Mouse (Mus musculus) midbrain, embryonic 15.5 days (tissue): ENCODE data around the gene Ccl3. TPM values are rescaled to one million over a fixed set of nuclear protein-coding genes. Genes with fewer than 3 reads are reported as not detected.

ENCODE experiments used
- ATAC-seq: fragments of 200-750 bp; cut with Nextera tagmentation; replicated peaks from 2 replicates; pipeline ENCODE4 v1.8.0; 2017; ENCODE audit warnings: moderate TSS enrichment
- H3K27ac ChIP-seq: fragments of 300-500 bp; sonication (generic); 2 replicates; pipeline ENCODE4 v1.5.1; 2015; ENCODE audit warnings: mild to moderate bottlenecking, inconsistent platforms
- H3K27me3 ChIP-seq: fragments of 300-500 bp; sonication (generic); replicated peaks from 2 replicates; pipeline ENCODE4 v1.6.1; 2015; ENCODE audit warnings: inconsistent platforms
- H3K36me3 ChIP-seq: fragments of 300-500 bp; sonication (generic); replicated peaks from 2 replicates; pipeline ENCODE4 v1.6.1; 2015; ENCODE audit warnings: inconsistent platforms
- H3K4me1 ChIP-seq: fragments of 300-500 bp; sonication (generic); 2 replicates; pipeline ENCODE4 v1.6.1; 2015; ENCODE audit warnings: inconsistent platforms
- H3K4me2 ChIP-seq: fragments of 300-500 bp; sonication (generic); 2 replicates; pipeline ENCODE4 v1.6.1; 2015; ENCODE audit warnings: inconsistent platforms, mild to moderate bottlenecking, moderate library complexity
- H3K4me3 ChIP-seq: fragments of 300-500 bp; sonication (generic); 2 replicates; pipeline ENCODE4 v1.5.1; 2015; ENCODE audit warnings: mild to moderate bottlenecking, inconsistent platforms
- H3K9ac ChIP-seq: fragments of 300-500 bp; sonication (generic); 2 replicates; pipeline ENCODE4 v1.6.1; 2015; ENCODE audit warnings: mild to moderate bottlenecking, inconsistent platforms
- H3K9me3 ChIP-seq: fragments of 300-500 bp; sonication (generic); 2 replicates; pipeline ENCODE4 v1.6.1; 2016; ENCODE audit warnings: inconsistent platforms
- WGBS: fragments of 180-500 bp; shearing (Covaris S2); methylation state at CpG from one replicate; pipeline ENCODE4 v1.1.7; 2015; ENCODE audit warnings: mixed read lengths; 5-methylcytosine and 5-hydroxymethylcytosine counted together
- polyA plus RNA-seq: library from polyadenylated mRNA; unstranded; fragments of >200 nt; fragmentation: Nextera tagmentation; extraction: Ambion mirVana; gene quantifications from 2 replicates; pipeline ENCODE4 v1.2.1, GENCODE M21; 2015

Ccl3 gene
- polyA plus RNA-seq, 1 experiment from 2014 or later: 1.6 TPM

DNA sequence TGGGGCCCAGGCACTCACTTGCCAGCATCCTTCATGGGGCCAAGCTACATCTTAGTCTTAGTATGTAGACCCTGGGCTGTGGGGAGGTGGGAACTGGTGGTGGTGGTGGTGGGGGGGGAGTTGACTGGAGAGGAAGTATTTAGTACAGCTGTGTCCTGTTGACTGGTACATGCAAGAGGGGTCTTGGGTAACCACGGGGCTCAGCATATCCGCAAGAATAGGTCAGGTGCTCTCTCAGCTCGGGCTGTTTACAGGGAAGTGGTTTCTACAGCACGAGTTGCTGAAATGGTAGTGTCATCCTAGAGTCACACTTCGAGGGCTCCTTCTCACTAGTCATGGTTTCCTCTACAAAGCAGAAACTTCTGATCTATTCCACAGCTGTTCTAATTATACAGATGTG lies 9.0 kb downstream of the Ccl3 start:
- Histone ChIP-seq H3K4me3 (no peak overlapping the region), H3K36me3 (no peaks in the 10 kb centered on the region), H3K4me1 (no peaks in the 10 kb centered on the region), H3K9ac (no peak overlapping the region), H3K9me3 (no peaks in the 10 kb centered on the region), H3K4me2 (no peak overlapping the region), H3K27ac (no peak overlapping the region), H3K27me3 (no peaks in the 10 kb centered on the region)
- ATAC-seq: no peak
- 89% methylated on average over 5 of the region's 5 CpGs for WGBS

DNA sequence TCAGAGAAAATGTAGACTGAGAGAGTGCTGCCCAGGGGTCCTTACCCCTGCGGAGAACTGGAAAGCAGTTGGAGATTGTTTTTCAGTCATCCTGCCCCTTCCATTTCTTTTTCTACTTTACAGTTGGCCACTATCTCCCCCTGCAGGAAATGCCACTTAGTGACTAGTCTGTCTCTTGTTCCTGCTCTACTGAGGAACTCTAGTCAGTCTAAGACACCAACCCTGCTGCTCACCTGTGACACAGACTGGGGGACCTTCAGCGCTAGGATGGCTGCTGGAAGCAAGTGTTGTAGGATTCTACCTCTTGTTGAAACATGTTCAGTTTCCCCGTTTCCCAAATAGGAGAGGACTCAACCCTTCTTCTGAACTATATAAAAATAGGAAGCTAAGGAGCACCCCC lies 9.6 kb downstream of the Ccl3 start:
- no peaks in the 10 kb centered on the region for H3K36me3 ChIP-seq
- ATAC-seq: no peak
- no peaks in the 10 kb centered on the region for H3K9me3 ChIP-seq
- no peaks in the 10 kb centered on the region for H3K27me3 ChIP-seq
- H3K9ac ChIP-seq: no peak overlapping the region
- no peak overlapping the region for H3K27ac ChIP-seq
- no peaks in the 10 kb centered on the region for H3K4me1 ChIP-seq
- H3K4me3 ChIP-seq: no peak overlapping the region
- WGBS: 67% methylated on average over 3 of the region's 3 CpGs
- H3K4me2 ChIP-seq: no peak overlapping the region

DNA sequence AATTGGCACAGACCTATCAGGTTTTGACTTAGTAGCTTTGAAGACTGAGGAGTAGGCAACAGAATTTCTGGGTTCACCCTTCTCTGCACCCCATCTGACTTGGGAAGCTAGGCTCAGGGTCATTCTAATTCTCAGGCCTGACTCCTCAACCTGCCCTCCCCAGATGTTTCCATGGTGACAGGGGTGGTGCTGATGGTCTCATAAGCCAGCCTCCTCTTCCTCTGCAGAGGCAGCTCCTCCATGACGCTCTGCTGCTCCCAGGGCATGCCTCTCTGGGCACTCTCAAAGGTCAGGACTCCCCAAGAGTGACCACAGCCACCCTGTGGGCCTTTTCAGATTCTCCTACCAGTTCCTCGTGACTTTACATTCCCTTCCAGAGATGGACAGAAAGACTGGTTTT lies 10.2 kb downstream of the Ccl3 start:
- no peak for ATAC-seq
- H3K4me3 ChIP-seq: no peak overlapping the region
- H3K27me3 ChIP-seq: no peaks in the 10 kb centered on the region
- H3K4me1 ChIP-seq: no peaks in the 10 kb centered on the region
- no peaks in the 10 kb centered on the region for H3K36me3 ChIP-seq
- no peak overlapping the region for H3K4me2 ChIP-seq
- 55% methylated on average over 2 of the region's 2 CpGs for WGBS
- H3K27ac ChIP-seq: no peak overlapping the region
- no peaks in the 10 kb centered on the region for H3K9me3 ChIP-seq
- no peak overlapping the region for H3K9ac ChIP-seq

DNA sequence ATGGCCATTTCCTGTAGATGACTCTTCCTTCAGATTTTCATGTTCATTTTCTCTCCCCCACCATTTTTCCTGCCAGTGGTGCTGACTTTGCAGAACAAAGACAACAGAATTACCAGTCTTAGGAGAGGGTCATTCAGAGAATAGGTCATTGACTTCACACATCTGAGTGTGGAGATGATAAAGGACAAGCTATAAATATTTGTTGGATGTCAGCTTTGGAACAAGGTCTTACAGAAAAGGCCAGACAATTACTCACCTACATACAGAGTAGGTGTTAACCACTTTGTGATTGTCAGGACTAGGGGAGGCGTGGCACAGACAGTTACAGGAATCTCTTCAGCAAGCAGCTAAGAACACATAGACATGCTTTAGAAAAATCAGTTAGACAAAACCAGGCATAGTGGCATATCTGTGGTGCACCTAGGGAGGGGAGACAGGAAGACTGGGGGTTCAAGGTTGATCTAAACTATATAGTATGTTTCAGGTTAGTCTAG lies 12.4 kb downstream of the Ccl3 start:
- 79% methylated on average over 1 of the region's 1 CpGs for WGBS

DNA sequence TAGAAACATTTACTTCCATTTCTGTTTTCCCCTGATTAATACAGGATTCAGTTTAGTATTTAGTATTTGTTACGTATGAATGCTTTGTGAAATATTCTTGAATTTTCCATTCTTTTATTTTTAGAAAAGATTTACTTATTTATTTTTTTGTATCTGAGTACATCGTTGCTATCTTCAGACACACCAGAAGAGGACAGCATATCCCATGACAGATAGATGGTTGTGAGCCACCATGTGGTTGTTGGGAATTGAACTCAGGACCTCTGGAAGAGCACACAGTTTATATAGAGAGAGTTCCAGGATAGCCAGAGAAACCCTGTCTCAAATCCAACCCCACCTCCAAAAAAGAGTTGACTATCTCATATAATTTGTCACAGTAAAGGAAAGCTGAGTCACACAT lies 14.3 kb downstream of the Ccl3 start:
- Histone ChIP-seq H3K4me1 (no peaks in the 10 kb centered on the region), H3K4me3 (no peak overlapping the region), H3K27me3 (no peaks in the 10 kb centered on the region), H3K36me3 (no peaks in the 10 kb centered on the region), H3K27ac (no peak overlapping the region), H3K9ac (no peak overlapping the region), H3K4me2 (no peak overlapping the region), H3K9me3 (no peaks in the 10 kb centered on the region)
- no peak for ATAC-seq
- 94% methylated on average over 2 of the region's 2 CpGs for WGBS

More for the DNA sequence above, 12.4 kb downstream of the Ccl3 start:
- H3K4me3 ChIP-seq: no peak overlapping the region
- no peaks in the 10 kb centered on the region for H3K27me3 ChIP-seq
- H3K27ac ChIP-seq: no peak overlapping the region
- H3K9ac ChIP-seq: no peak overlapping the region
- no peaks in the 10 kb centered on the region for H3K36me3 ChIP-seq
- no peaks in the 10 kb centered on the region for H3K4me1 ChIP-seq
- ATAC-seq: no peak
- no peaks in the 10 kb centered on the region for H3K9me3 ChIP-seq
- H3K4me2 ChIP-seq: no peak overlapping the region

DNA sequence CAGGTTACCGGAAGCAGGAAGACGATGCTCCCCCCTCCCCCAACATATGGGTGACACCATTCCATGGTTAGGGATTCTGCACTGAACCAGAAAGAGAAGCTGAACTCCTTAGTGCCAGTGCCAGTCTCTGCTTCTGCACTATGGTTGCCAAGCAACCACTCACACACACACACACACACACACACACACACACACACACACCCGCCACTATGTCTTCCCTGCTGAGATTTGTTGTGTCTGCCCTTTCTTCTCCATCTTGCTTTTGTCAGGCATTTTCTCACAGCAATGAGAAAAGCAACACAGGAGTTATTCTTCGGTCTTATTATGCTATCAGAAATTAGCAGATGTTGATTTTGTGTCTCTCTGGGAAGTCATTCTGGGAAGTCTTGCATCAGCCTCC lies 14.7 kb downstream of the Ccl3 start:
- no peak for ATAC-seq
- Histone ChIP-seq H3K4me3 (no peak overlapping the region), H3K27me3 (no peaks in the 10 kb centered on the region), H3K4me2 (no peak overlapping the region), H3K9ac (no peak overlapping the region), H3K36me3 (no peaks in the 10 kb centered on the region), H3K27ac (no peak overlapping the region), H3K9me3 (no peaks in the 10 kb centered on the region), H3K4me1 (no peaks in the 10 kb centered on the region)
- 42% methylated on average over 4 of the region's 4 CpGs for WGBS

DNA sequence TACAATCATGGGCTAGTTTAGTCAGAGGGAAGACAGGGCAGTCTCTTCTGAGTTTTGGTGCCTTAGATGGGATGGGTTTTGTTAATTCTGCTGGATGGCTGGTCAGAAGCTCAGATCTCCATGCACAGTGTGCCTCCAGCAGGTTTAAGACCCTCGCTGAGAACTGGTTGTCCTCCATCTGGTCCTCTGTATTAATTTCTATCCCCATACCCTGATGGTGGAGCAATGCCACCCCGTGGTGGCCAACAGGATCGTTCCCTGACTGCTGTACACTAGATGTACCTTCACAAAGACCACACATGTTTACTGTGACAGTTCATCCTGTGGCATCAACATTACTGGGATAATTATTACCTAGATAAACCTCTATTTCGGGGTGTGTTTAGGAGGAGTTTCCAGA lies 16.4 kb downstream of the Ccl3 start:
- H3K4me1 ChIP-seq: no peaks in the 10 kb centered on the region
- WGBS: 76% methylated on average over 4 of the region's 4 CpGs
- ATAC-seq: no peak

DNA sequence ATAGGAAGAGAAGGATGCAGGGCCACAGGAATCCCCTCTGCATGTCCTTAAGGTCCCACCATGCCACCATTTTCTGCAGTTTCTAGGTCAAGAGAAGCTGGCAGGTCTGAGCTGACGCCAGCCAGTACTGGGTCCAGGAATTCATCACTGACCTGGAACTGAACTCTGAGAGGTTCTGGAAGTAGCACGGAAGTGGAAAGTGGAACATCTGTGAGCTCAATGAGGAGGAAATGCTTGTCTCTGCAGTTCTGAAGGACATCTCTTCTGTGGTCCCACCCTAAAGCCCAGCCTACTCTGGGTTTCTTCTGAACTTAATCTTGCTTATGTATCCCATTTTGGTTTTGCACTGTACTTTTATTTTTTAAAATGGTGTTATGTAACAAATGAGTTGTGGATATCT lies 18.1 kb downstream of the Ccl3 start:
- Histone ChIP-seq H3K4me2 (no peak overlapping the region), H3K4me3 (no peak overlapping the region), H3K4me1 (no peaks in the 10 kb centered on the region), H3K36me3 (no peaks in the 10 kb centered on the region), H3K27me3 (no peaks in the 10 kb centered on the region), H3K9ac (no peak overlapping the region), H3K9me3 (no peaks in the 10 kb centered on the region), H3K27ac (no peak overlapping the region)
- 83% methylated on average over 2 of the region's 2 CpGs for WGBS
- no peak for ATAC-seq

More for the DNA sequence above, 16.4 kb downstream of the Ccl3 start:
- no peaks in the 10 kb centered on the region for H3K27me3 ChIP-seq
- H3K4me2 ChIP-seq: no peak overlapping the region
- no peak overlapping the region for H3K9ac ChIP-seq
- no peaks in the 10 kb centered on the region for H3K9me3 ChIP-seq
- no peak overlapping the region for H3K4me3 ChIP-seq
- no peak overlapping the region for H3K27ac ChIP-seq
- no peaks in the 10 kb centered on the region for H3K36me3 ChIP-seq

DNA sequence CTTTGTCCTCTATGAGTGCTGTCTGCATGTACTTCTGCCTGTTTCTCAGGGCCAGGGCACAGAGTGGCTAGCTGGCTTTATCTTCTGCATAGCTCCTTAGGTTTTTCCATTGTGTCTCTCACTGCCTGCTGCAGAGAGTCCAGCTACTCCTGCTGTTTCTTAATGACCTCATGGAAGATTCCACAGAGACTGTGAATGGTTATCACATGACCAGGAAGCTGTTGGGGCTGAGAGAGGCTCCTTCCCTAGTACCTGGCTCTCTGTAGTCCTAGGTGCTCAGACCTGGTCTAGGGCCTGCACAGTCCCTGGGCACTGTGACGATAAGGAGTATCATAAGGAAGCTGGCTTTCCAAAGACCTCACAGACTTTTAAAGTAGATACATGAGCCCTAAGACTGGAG lies 18.5 kb downstream of the Ccl3 start:
- no peak overlapping the region for H3K4me3 ChIP-seq
- H3K4me1 ChIP-seq: no peaks in the 10 kb centered on the region
- no peak overlapping the region for H3K4me2 ChIP-seq
- no peak for ATAC-seq
- H3K36me3 ChIP-seq: no peaks in the 10 kb centered on the region
- H3K27ac ChIP-seq: no peak overlapping the region
- WGBS: 92% methylated on average over 1 of the region's 1 CpGs
- H3K9me3 ChIP-seq: no peaks in the 10 kb centered on the region
- H3K27me3 ChIP-seq: no peaks in the 10 kb centered on the region
- H3K9ac ChIP-seq: no peak overlapping the region

DNA sequence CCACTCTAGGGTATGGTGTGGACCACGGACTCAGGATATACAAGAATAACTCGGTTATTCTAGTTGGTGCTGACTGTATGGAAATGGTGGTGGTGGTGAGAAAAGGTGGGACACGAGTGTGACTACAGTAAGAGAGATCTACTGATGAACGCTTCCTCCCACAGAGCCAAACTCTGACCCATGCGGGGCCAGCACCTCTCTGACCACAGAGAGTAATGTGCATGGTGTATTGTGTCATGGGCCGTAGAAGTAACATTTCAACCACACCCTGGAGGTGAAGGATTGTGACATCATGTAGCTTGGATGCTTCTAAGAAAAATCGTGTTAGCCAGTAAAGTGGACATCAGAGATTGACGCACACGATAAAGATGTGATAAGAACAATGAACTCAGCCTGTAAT lies 20.3 kb downstream of the Ccl3 start:
- 93% methylated on average over 9 of the region's 9 CpGs for WGBS
- no peaks in the 10 kb centered on the region for H3K4me1 ChIP-seq
- ATAC-seq: no peak
- H3K4me2 ChIP-seq: no peak overlapping the region
- no peak overlapping the region for H3K27ac ChIP-seq
- H3K36me3 ChIP-seq: no peaks in the 10 kb centered on the region
- H3K9ac ChIP-seq: no peak overlapping the region
- H3K9me3 ChIP-seq: no peaks in the 10 kb centered on the region
- no peaks in the 10 kb centered on the region for H3K27me3 ChIP-seq
- H3K4me3 ChIP-seq: no peak overlapping the region

DNA sequence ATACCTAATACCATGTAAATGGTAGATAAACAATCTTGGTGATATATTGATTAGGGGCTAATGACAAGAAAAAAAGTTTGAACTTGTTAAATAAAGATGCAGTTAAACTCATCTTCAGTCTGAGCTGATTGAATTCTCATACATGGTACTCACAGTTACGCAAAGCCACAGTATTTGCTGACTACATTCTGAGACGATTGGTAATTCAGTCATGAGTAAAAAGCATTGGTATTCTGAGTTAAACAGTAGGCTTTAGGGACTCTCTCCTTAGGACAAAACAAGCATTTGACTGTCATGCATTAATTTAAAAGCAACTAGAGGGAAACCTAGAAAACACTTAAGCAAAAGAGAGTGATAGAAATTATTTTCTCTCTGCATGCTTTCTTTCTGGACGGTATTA lies 25.6 kb downstream of the Ccl3 start:
- Histone ChIP-seq H3K9me3 (no peaks in the 10 kb centered on the region), H3K27me3 (no peaks in the 10 kb centered on the region), H3K27ac (no peak overlapping the region), H3K4me1 (no peaks in the 10 kb centered on the region), H3K4me3 (no peak overlapping the region), H3K9ac (no peak overlapping the region), H3K36me3 (no peaks in the 10 kb centered on the region), H3K4me2 (no peak overlapping the region)
- 91% methylated on average over 3 of the region's 3 CpGs for WGBS
- ATAC-seq: no peak

DNA sequence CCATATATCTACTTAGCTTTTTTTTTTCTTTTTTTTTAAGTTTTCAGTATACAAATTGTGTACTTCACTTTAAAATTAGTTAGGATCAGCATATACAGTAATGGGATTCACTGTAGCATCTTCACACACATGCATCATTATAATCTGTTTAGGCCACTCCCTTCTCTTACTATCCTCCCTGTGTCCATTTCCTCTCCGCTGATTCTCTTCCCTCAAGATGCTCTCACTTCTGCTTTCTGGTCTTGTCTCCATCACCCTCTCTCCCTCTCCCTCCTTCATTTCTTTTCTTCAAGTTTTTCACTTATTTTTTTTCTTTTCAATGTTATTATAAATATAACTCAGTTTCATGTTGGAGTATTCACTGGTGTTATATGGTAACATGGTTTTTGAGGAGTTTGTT lies 30.1 kb downstream of the Ccl3 start:
- no peak overlapping the region for H3K4me2 ChIP-seq
- H3K9ac ChIP-seq: no peak overlapping the region
- H3K9me3 ChIP-seq: no peaks in the 10 kb centered on the region
- no peaks in the 10 kb centered on the region for H3K27me3 ChIP-seq
- H3K4me3 ChIP-seq: no peak overlapping the region
- no peaks in the 10 kb centered on the region for H3K4me1 ChIP-seq
- no peak for ATAC-seq
- H3K36me3 ChIP-seq: no peaks in the 10 kb centered on the region
- H3K27ac ChIP-seq: no peak overlapping the region
- 98% methylated on average over 1 of the region's 1 CpGs for WGBS

DNA sequence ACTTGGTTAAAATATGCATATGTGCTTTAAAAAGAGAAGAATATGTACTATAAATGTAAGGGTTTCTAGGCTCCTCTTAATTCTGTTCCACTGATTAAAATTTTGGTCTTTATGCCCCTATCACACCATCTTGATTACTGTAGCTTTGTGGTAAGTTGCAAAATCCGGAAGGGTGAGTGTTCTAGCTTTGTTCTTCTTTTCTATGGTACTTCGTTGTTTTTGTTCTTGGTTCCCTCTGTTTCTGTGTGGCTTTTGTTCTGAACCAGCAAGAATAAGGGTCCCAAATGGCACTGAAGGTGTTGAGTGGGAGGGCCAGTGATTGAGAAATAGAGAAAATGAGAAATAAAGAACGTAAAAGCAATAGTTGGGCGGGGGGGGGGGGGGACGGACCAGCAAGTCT lies 30.9 kb downstream of the Ccl3 start:
- H3K9ac ChIP-seq: no peak overlapping the region
- no peaks in the 10 kb centered on the region for H3K9me3 ChIP-seq
- WGBS: 72% methylated on average over 5 of the region's 5 CpGs
- H3K27me3 ChIP-seq: no peaks in the 10 kb centered on the region
- no peak overlapping the region for H3K4me2 ChIP-seq
- no peaks in the 10 kb centered on the region for H3K4me1 ChIP-seq
- no peaks in the 10 kb centered on the region for H3K36me3 ChIP-seq
- no peak overlapping the region for H3K4me3 ChIP-seq
- no peak overlapping the region for H3K27ac ChIP-seq
- no peak for ATAC-seq

DNA sequence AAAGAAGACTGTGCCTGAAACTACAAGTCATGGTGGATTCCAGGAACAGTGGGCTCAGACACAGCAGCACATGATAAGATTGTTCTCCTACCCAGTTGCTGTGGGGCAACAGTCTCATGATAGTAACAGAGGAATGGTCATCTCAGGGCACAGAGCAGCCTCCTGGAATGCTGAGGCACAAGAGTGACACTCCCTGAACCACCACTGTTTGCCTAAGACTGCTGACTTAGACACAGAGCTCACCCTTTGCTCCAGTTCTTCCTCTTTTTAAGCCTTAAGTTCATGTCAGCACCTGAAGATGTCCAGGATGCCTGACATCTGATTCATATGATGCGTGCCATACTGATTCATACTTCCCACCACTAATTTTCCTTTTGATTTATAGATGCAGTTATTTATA lies 32.6 kb downstream of the Ccl3 start:
- H3K27ac ChIP-seq: no peak overlapping the region
- no peaks in the 10 kb centered on the region for H3K4me1 ChIP-seq
- no peak overlapping the region for H3K9ac ChIP-seq
- 98% methylated on average over 1 of the region's 1 CpGs for WGBS
- no peaks in the 10 kb centered on the region for H3K36me3 ChIP-seq
- H3K9me3 ChIP-seq: no peaks in the 10 kb centered on the region
- ATAC-seq: no peak
- no peak overlapping the region for H3K4me3 ChIP-seq
- no peak overlapping the region for H3K4me2 ChIP-seq
- H3K27me3 ChIP-seq: no peaks in the 10 kb centered on the region
